Comparison of ENCODE assay signal across 1 mouse cellular context in the genomic region with DNA sequence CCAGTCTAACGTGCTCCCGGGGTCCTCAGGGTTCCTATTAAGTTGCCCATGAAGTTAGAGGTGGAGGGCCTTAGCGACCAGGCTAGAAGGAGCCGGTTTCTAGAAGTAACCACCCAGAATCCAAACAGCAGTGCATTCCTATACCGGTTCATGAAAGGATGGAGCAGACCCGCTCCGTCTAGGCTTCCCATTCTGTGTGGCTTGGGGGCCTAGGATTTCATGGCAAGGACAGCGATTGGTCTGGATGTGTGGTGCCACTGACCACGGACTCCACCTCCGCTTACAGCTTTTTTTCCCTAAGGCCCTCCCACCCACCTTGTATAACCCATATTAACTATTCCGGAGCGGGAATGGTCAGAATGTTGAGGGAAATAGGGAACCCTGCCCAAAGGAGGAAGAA.
TF ChIP-seq lines count a peak whose summit lies in the region.

No protein-coding gene starts in this region.

TF ChIP-seq in MEL, 35 proteins besides CTCF, POLR2A, EP300 and RAD21 (continued from another document):
- TF ChIP-seq NELFE (IDR thresholded peaks at IDR 0.05; ENCODE audit: low read depth, low read length) (no peak), ZNF384 (IDR thresholded peaks at IDR 0.05; ENCODE audit: low read depth, low read length) (no peak), MYC (IDR thresholded peaks at IDR 0.05; ENCODE audit: low read depth, low read length) (no peak)
